Mouse (Mus musculus) ovary, postnatal 36 days (tissue): ENCODE data around the gene Aff3.

ENCODE experiments used
- DNase-seq: peaks from one replicate; pipeline ENCODE4 v3.0.0; 2022; ENCODE audit warnings: low spot score, mixed read lengths

Aff3 gene

DNA sequence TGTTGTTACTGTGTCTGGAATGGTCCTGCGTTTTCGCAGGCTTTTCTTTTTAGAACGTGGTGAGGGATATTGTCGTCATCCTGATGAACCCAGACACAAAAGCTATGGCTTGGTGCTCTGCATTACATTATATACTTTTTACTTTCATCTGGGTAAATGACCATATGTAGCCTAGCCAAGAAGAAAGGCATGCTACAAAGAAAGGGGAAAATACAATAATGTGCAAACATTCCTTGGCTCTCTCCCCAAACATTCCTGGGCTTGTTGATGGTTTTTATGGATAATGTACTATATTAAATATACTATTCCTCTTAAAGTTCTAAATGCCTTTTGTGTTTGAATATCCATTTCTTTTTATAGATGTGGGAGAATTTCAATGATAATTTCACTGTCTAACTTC, 435.9 kb downstream of the Aff3 start:
- no peak for DNase-seq

- DNase-seq = no peak
These were observed 439.6 kb downstream of the Aff3 start for GRCm38 (mm10) chr1:38225166-38225565.

GRCm38 (mm10) chr1:38222160-38222559, 442.6 kb downstream of the Aff3 start:
- no peak for DNase-seq

GRCm38 (mm10) chr1:38221431-38221830, 443.3 kb downstream of the Aff3 start:
- DNase-seq = no peak

DNA sequence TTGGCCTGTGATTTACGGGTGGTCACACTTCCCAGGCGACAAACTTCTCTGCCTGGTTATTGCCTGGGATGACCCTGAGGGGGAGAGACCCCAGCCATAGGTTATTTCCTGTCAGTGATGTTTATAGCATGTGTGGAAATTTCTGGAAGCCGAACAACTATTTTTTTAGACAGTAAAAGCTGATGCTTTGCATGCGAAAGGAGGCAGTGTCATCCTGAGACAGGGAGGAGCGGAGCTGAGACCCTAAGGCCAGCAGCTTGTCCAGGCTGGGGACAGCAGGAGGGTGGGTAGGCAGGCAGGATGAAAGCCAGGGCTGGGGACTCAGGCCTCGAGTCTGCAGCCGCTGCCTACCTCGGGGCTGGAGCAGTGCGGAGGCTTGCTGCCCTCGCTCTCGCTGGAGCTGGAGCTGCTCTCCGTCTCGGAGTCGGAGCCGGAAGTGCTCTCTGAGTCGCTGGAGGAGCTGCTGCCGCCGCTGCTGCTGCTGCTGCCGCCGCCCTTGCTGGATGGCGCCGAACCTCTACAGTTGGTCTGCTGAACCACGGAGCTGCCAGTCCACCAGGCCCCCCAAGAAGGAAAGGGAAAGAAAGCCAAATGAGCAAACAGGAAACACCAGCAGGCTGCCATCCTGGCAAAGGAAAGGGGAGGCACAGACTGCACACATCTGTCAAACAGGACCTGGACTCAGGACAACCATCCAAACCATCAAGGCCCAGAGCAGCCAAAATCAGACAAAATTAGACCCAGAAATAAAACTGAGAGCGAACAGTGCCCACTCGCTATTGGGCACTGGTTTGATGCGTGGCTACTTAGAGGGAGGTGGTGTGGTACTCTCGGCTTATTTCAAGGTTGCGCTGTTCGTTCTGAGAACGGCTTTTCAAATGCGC, 446.6 kb downstream of the Aff3 start:
- no peak for DNase-seq

DNA sequence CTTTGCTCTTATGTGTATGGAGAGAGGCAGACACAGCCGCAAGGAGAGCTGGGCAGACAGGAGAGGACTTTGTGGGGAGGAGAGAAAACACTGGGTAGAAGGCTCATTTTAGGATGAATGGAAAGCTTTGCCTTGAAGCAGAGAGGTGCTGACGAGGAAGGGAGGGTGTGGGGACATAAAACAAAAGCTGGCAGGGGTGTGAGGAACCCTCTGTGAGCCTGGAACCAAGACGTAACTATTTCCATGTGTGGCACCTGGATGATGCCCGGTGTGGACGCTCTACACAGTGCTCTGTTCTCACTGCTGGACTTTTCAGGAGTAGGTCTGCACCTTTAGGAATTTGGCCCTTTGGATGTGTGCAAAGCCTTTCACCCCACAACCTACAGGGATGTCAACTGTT, 447.7 kb downstream of the Aff3 start:
- no peak for DNase-seq

GRCm38 (mm10) chr1:38213377-38213776, 451.4 kb downstream of the Aff3 start:
- DNase-seq = no peak

GRCm38 (mm10) chr1:38212386-38212785, 452.4 kb downstream of the Aff3 start:
- no peak for DNase-seq

- DNase-seq = no peak
These were observed 462.1 kb downstream of the Aff3 start for GRCm38 (mm10) chr1:38202475-38203183.

DNA sequence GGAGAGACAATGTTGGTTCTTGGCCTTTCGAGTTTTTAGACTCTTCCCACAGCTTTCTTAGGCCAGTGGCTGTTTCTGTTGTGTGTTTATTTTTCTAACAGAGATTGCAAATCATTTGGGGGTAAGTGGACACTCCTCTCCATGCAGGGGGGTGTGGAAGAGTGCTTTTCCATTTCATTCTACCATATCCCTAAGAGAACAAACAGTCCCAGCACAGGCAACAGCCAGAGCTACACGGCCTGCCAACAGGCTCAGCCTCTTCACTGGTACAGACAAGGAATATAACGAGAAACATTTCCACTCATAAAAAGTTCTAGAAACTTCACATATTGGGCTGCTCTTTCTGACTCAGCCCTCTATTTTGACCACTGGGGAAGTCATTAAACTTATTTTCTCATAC, 463.0 kb downstream of the Aff3 start:
- no peak for DNase-seq

DNA sequence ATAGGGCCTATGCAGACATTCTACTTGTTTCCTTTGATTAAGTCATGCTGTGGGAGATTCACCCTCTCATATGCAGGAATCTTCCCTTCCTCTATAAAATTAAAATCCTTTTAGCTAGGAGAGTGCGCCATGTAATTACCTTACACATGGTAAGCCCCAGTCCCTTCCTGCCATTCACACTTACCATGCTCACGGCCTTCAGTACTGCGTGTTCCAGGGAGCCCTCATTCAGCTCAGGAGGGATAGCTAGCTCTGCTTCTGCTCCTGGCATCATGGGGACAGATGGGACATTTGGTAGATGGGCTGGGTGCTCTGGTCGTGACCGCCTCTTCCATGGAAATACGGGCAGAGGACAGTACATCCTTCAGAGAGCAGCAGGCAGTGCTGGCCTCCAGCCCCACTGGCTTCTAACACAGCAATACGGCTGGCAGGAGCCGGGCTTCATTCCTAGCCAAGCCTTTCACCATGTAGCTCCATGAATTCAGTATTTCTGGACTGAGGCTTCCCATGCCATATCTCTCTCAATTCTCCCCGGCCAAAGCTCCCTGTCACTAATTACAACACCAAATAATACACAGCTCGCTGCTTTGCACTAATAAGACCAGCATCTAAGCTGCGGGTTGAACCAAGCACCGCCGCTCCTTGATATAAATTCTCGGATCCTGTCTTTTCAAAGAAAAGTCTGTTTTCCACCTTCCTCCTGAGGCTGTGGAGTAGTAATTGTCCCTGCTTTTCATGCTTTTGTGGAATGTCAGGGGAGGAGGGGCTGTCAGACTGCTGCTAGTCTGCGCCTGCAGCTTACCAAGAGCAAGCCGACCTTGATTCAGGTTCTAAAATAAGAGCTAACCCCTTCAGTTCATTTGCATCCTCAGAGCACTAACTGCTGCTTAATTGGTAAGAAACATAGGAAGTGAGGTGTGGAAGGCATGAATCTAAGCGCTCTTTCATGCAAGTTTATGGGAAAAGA, 464.8 kb downstream of the Aff3 start:
- no peak for DNase-seq

GRCm38 (mm10) chr1:38198393-38199029, 466.2 kb downstream of the Aff3 start:
- no peak for DNase-seq

- DNase-seq = no peak
These were observed 467.5 kb downstream of the Aff3 start for GRCm38 (mm10) chr1:38197145-38197682.

DNA sequence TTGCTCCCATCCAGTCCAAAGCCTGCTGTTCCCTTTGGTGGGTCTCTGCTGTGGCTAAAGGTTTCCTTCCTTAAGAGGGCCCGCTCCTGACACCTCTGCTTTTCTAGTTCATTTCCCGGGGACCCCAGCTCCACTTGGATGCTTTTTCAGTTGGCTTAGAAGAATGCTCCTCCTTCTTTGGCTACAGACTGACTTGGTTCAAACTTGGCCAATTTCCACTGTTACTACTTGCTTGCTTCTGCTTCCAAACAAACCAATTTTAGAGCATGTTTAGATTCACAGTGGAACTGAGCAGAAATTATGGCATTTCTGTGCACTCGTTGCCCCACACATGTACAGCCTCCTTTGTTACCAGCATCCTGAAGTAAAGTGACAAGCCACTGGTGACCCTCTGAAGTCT, 469.0 kb downstream of the Aff3 start:
- DNase-seq = no peak

GRCm38 (mm10) chr1:38186227-38186545, 478.6 kb downstream of the Aff3 start:
- no peak for DNase-seq

DNA sequence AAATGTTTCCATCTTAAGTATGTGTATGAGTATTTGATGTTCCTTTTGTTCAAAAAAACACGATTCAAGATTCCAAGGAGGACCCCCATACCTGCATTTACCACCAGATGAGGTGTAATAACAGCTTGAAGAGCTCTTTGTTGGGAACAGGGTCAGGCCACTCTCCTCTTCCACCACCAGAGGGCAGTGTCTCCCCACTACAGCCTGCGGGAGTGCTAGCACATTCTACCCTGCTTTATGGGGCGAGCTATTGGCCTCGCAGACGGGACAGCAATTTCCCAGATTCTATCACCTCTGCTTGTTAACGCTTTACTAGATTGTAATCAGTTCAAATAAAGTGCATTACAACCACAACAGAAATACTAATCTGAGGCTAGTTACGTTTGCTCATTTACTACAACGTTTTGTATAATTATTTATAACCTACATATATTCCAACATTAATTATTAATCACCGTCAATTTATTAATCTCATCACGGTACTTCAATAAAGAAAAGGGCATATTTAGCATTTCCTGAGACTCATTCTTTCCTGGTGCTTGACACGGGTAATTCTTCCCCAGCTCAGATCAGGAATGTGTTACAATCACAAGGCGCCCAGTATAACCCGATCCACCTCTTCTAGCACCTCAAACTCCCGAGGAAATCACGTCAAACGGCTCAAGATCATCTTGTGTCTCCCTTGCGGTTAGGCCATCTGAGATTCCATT, 479.1 kb downstream of the Aff3 start:
- DNase-seq = peak; percentile 73

DNA sequence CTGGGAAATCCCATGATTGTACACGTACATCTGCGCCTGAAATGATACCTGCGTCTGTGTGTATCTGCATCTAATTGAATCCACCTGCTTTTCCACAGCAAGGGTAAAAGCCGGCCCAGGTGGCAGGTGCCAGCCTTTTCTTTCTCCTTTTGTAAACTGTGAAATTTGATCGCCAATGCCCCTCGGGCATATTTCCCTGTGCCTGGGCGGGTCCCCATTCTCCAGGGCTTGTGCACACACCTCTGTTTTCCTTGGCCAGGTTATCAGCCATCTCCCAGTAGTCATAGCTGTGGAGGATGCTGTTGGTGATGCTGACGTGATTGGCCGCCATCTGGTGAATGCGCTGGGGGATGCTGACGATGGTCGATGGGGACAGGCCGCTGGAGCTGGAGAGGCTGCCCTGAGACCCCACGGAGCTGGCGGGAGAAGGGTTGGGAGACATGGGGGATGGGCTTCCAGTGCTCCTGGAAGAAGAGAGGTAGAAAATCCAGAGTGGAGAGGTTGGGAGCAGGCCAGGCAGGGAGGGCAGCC, 483.7 kb downstream of the Aff3 start:
- DNase-seq = no peak

- DNase-seq = no peak
These were observed 485.8 kb downstream of the Aff3 start for GRCm38 (mm10) chr1:38178929-38179328.

DNA sequence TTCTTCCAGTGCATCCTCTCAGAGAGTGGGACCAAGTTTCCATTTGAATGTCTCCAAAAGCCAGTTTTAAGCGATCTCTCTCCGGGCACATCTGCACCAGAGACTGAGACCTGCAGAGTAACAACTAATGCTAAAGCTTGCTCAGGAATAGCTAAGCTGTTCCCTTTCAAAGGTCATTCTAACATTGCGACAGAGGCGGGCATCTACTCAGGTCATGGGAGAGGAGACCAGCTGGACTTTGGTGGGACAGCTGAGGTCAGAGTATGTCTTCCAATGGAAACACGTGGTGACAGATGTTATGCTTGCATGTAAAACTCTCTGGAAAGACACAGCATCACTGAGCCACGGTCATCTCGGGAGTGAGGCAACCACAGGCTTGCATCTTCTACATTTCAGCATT, 488.7 kb downstream of the Aff3 start:
- DNase-seq = no peak

- DNase-seq = no peak
These were observed 492.9 kb downstream of the Aff3 start for GRCm38 (mm10) chr1:38171874-38172273.

- no peak for DNase-seq
These were observed 499.1 kb downstream of the Aff3 start for GRCm38 (mm10) chr1:38165696-38166095.
